Mouse (Mus musculus) stomach, adult 2 months (tissue): ENCODE data around the gene Olfr281. TPM values are rescaled to one million over a fixed set of nuclear protein-coding genes. Genes with fewer than 3 reads are reported as not detected.

Source experiments
- polyA plus RNA-seq: library from polyadenylated mRNA; depleted of rRNA; stranded (reverse); fragments of >200 nt; gene quantifications from 2 replicates; pipeline ENCODE4 v1.2.3, GENCODE M21; 2012; rRNA removed

Olfr281 gene
- polyA plus RNA-seq, result not detected in 2 replicates

DNA sequence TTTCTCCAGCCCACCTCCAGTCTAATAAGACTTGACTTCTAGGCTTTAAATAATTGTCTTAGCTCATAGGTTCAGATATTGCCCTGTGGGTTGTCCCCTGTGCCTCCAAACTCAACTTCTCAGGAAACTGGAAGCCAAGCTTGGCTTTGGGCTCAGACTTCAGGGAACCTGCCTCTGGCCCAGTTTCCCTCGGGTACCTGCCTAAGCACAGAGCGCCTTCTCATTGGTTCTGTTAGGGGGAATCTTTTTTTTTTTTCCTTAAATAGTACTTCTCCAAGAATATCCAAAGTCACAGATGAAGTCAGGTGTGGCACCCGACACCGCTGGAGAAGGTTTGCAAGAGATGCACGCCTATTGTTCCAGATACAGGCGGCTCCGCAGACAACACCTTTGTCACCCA is at the start of gene Olfr281:
TSS of gene Olfr281 (plus strand) at position 301 of the 400 bp plus-strand sequence.

GRCm38 (mm10) chr15:98430925-98431324 is 21.5 kb upstream of the Olfr281 start, which contains the start of gene Olfr282:
Gene Olfr282 (plus strand): TSS chr15:98431225.

DNA sequence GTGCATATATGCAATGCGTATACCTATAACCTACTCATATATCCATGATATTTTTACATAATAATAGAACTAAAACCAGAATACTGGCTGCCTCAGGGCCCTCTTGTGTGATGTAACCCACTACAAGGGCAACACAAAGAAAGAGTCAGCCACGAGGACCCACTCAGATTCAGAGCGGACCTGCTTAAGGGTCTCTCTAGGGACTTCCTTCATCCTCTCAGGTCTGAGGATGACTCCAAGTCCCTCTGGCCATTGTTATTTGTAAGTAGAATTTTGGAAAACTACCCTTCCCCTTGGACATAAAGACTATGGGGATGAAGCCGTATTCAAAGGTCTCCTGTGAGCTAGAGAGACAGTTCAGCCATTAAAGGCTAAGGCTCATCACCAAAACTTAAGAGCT is 17.2 kb downstream of the Olfr281 start, which contains the start of gene OR5BS1P:
TSS of gene OR5BS1P (plus strand) at position 301 of the 400 bp plus-strand sequence.

GRCm38 (mm10) chr15:98482701-98483100 is 30.3 kb downstream of the Olfr281 start, which contains the start of gene Lalba:
Gene Lalba (minus strand): TSS chr15:98482721.

GRCm38 (mm10) chr15:98492102-98492501 is 39.7 kb downstream of the Olfr281 start, which contains the start of gene Olfr279:
Gene Olfr279 (plus strand): TSS chr15:98492402.

Other genes starting within 250 kb of the Olfr281 start
- gene Gm44579, start 231.6 kb upstream of the Olfr281 start, polyA plus RNA-seq, result not detected in 2 replicates
- 0.25 TPM in 1 of 2 replicates, not detected in the other for gene Olfr287, start 231.5 kb upstream of the Olfr281 start, polyA plus RNA-seq
- gene Olfr286, start 218.1 kb upstream of the Olfr281 start, polyA plus RNA-seq, result 0.15 and 0.22 TPM in 2 replicates
- not detected in 2 replicates for gene H1fnt, start 195.3 kb upstream of the Olfr281 start, polyA plus RNA-seq
- 0.13 and 0.29 TPM in 2 replicates for gene Zfp641, start 156.4 kb upstream of the Olfr281 start, polyA plus RNA-seq
- not detected in 2 replicates for gene Olfr285, start 135.2 kb upstream of the Olfr281 start, polyA plus RNA-seq
- gene Olfr284, start 111.6 kb upstream of the Olfr281 start, polyA plus RNA-seq, result not detected in 2 replicates
- not detected in 2 replicates for gene Olfr283, start 71.6 kb upstream of the Olfr281 start, polyA plus RNA-seq
- gene Olfr282, start 21.4 kb upstream of the Olfr281 start, polyA plus RNA-seq, result not detected in 2 replicates
- gene OR5BS1P, start 17.3 kb downstream of the Olfr281 start, polyA plus RNA-seq, result not detected in 2 replicates
- gene Lalba, start 30.1 kb downstream of the Olfr281 start, polyA plus RNA-seq, result not detected in 2 replicates
- not detected in 2 replicates for gene Olfr279, start 39.8 kb downstream of the Olfr281 start, polyA plus RNA-seq
- 9.7 and 11.1 TPM in 2 replicates for gene Kansl2, start 81.7 kb downstream of the Olfr281 start, polyA plus RNA-seq
- gene Ccnt1, start 118.3 kb downstream of the Olfr281 start, polyA plus RNA-seq, result 0.94 and 2.3 TPM in 2 replicates
- 0.85 and 2.0 TPM in 2 replicates for gene 4930415O20Rik, start 118.4 kb downstream of the Olfr281 start, polyA plus RNA-seq
- gene Adcy6, start 157.5 kb downstream of the Olfr281 start, polyA plus RNA-seq, result 45.7 and 64.2 TPM in 2 replicates
- gene Cacnb3, start 178.3 kb downstream of the Olfr281 start, polyA plus RNA-seq, result 38.3 and 44.2 TPM in 2 replicates
- 11.8 and 12.9 TPM in 2 replicates for gene Ddx23, start 210.3 kb downstream of the Olfr281 start, polyA plus RNA-seq
- gene Rnd1, start 224.9 kb downstream of the Olfr281 start, polyA plus RNA-seq, result 0.57 and 0.62 TPM in 2 replicates